Mouse (Mus musculus) regulatory T cell (primary cell): Measurements from ENCODE around the gene Osbpl5.
"Not testable (repeated sequence)": the region's sequence is repeated elsewhere in the genome, so short reads cannot be mapped to it uniquely, and the experiment has no call there.

ENCODE experiments used
- in situ Hi-C: fragments of 300-600 bp; cut with MboI, MseI; formaldehyde crosslinking; loops from one replicate; pipeline ENCODE4 v1.15.1; 2025; ENCODE audit warnings: high pct_unique_total_duplicates

Osbpl5 gene

GRCm38 (mm10) chr7:143711381-143711780 lies 45.4 kb downstream of the Osbpl5 start:
- in situ Hi-C loops, result no loop called here

- in situ Hi-C loops, result loop anchor here (5.0 kb wide), 1 partner anchor 43 kb away; no protein-coding TSS in a partner anchor
Observed at GRCm38 (mm10) chr7:143709395-143709794, 47.4 kb downstream of the Osbpl5 start.

GRCm38 (mm10) chr7:143706697-143707438 lies 49.9 kb downstream of the Osbpl5 start:
- in situ Hi-C loops, result loop anchor here (5.0 kb wide), 1 partner anchor 45 kb away; no protein-coding TSS in a partner anchor

- in situ Hi-C loops, result no loop called here
Observed at GRCm38 (mm10) chr7:143696140-143696539, 60.6 kb downstream of the Osbpl5 start.

GRCm38 (mm10) chr7:143694550-143694949 lies 62.2 kb downstream of the Osbpl5 start:
- in situ Hi-C loops, result loop anchor here (5.0 kb wide), 1 partner anchor 97 kb away; no protein-coding TSS in a partner anchor

- in situ Hi-C loops, result loop anchor here (5.0 kb wide), 1 partner anchor 96 kb away; no protein-coding TSS in a partner anchor
Observed at GRCm38 (mm10) chr7:143692746-143693510, 63.9 kb downstream of the Osbpl5 start.

- in situ Hi-C loops, result loop anchor here (5.0 kb wide), 1 partner anchor 95 kb away; no protein-coding TSS in a partner anchor
Observed at GRCm38 (mm10) chr7:143691909-143692308, 64.9 kb downstream of the Osbpl5 start.

GRCm38 (mm10) chr7:143691181-143691580 lies 65.6 kb downstream of the Osbpl5 start:
- in situ Hi-C loops, result loop anchor here (5.0 kb wide), 1 partner anchor 94 kb away; no protein-coding TSS in a partner anchor

GRCm38 (mm10) chr7:143689946-143690345 lies 66.8 kb downstream of the Osbpl5 start:
- in situ Hi-C loops, result loop anchor here (5.0 kb wide), 1 partner anchor 93 kb away; no protein-coding TSS in a partner anchor

GRCm38 (mm10) chr7:143689481-143689880 lies 67.3 kb downstream of the Osbpl5 start:
- in situ Hi-C loops, result no loop called here

GRCm38 (mm10) chr7:143686676-143687075 lies 70.1 kb downstream of the Osbpl5 start:
- in situ Hi-C loops, result not testable (repeated sequence)

- in situ Hi-C loops, result not testable (repeated sequence)
Observed at GRCm38 (mm10) chr7:143686191-143686590, 70.6 kb downstream of the Osbpl5 start.

GRCm38 (mm10) chr7:143685359-143686067 lies 71.3 kb downstream of the Osbpl5 start, which contains the start of gene Tnfrsf23:
Tnfrsf23 (minus strand) TSS chr7:143685872.
- in situ Hi-C loops, result no loop called here

- in situ Hi-C loops, result not testable (repeated sequence)
Observed at GRCm38 (mm10) chr7:143684569-143684968, 72.2 kb downstream of the Osbpl5 start.

GRCm38 (mm10) chr7:143681566-143681965 lies 75.2 kb downstream of the Osbpl5 start:
- in situ Hi-C loops, result no loop called here

GRCm38 (mm10) chr7:143680836-143681235 lies 75.9 kb downstream of the Osbpl5 start:
- in situ Hi-C loops, result not testable (repeated sequence)

GRCm38 (mm10) chr7:143679650-143680049 lies 77.1 kb downstream of the Osbpl5 start:
- in situ Hi-C loops, result not testable (repeated sequence)

GRCm38 (mm10) chr7:143666427-143667311 lies 90.1 kb downstream of the Osbpl5 start:
- in situ Hi-C loops, result no loop called here

- in situ Hi-C loops, result no loop called here
Observed at GRCm38 (mm10) chr7:143663470-143663869, 93.3 kb downstream of the Osbpl5 start.

GRCm38 (mm10) chr7:143660797-143661196 lies 96.0 kb downstream of the Osbpl5 start:
- in situ Hi-C loops, result no loop called here
